Mouse (Mus musculus) thymus, postnatal 4 days (tissue): ENCODE measurements around the gene Usp5.
A peak's percentile ranks its signal among the peaks of the same experiment; 100 is the strongest.

Experiments
- DNase-seq: peaks from one replicate; pipeline ENCODE4 v3.0.0; 2021

The Usp5 gene

GRCm38 (mm10) chr6:124828868-124829798 lies at the start of gene Usp5, which contains the start of gene Cdca3:
TSS of gene Usp5 (minus strand) at chr6:124829484.
TSS of gene Cdca3 (plus strand) at chr6:124829547.
- DNase-seq = peak; percentile 96

- DNase-seq = no peak
Measured at GRCm38 (mm10) chr6:124874348-124874747, 45.1 kb upstream of the Usp5 start.

GRCm38 (mm10) chr6:124866560-124866959 lies 37.3 kb upstream of the Usp5 start:
- DNase-seq = peak; percentile 40

GRCm38 (mm10) chr6:124865766-124866362 lies 36.6 kb upstream of the Usp5 start:
- no peak for DNase-seq

GRCm38 (mm10) chr6:124863658-124864298 lies 34.5 kb upstream of the Usp5 start, which contains the start of gene Gpr162:
TSS of gene Gpr162 (minus strand) at chr6:124863983.
- DNase-seq = peak; percentile 86

- peak; percentile 71 for DNase-seq
Measured at GRCm38 (mm10) chr6:124863125-124863657, 33.9 kb upstream of the Usp5 start.

- DNase-seq = peak; percentile 45
Measured at GRCm38 (mm10) chr6:124862406-124863124, 33.3 kb upstream of the Usp5 start.

GRCm38 (mm10) chr6:124861802-124862201 lies 32.5 kb upstream of the Usp5 start:
- DNase-seq = peak; percentile 49

- peak; percentile 43 for DNase-seq
Measured at GRCm38 (mm10) chr6:124861266-124861665, 32.0 kb upstream of the Usp5 start.

- DNase-seq = no peak
Measured at GRCm38 (mm10) chr6:124860511-124860910, 31.2 kb upstream of the Usp5 start.

GRCm38 (mm10) chr6:124859725-124860124 lies 30.4 kb upstream of the Usp5 start:
- DNase-seq = peak; percentile 96

GRCm38 (mm10) chr6:124858561-124859318 lies 29.5 kb upstream of the Usp5 start:
- DNase-seq = no peak

GRCm38 (mm10) chr6:124857840-124858530 lies 28.7 kb upstream of the Usp5 start:
- DNase-seq = peak; percentile 38

GRCm38 (mm10) chr6:124856916-124857839 lies 27.9 kb upstream of the Usp5 start, which contains the start of gene P3h3:
TSS of gene P3h3 (minus strand) at chr6:124857752.
- peak; percentile 86 for DNase-seq

- DNase-seq = no peak
Measured at GRCm38 (mm10) chr6:124856321-124856720, 27.0 kb upstream of the Usp5 start.

GRCm38 (mm10) chr6:124854647-124855046 lies 25.4 kb upstream of the Usp5 start:
- DNase-seq = no peak

- no peak for DNase-seq
Measured at GRCm38 (mm10) chr6:124850535-124850934, 21.3 kb upstream of the Usp5 start.

GRCm38 (mm10) chr6:124847305-124847704 lies 18.0 kb upstream of the Usp5 start:
- peak; percentile 97 for DNase-seq
